Mouse (Mus musculus) lung, adult 2 months (tissue): ENCODE data around the gene 4931414P19Rik. TPM values are rescaled to one million over a fixed set of nuclear protein-coding genes. Genes with fewer than 3 reads are reported as not detected.

Source experiments
- DNase-seq: peaks from one replicate; pipeline ENCODE4 v3.0.0; 2022
- H3K4me1 ChIP-seq: fragments of 200-500 bp; 2 replicates; pipeline ENCODE4 v1.6.1; 2011; ENCODE audit warnings: low read length; ENCODE audit not compliant: control insufficient read depth, insufficient read depth
- H3K4me3 ChIP-seq: fragments of 200-500 bp; replicated peaks from 2 replicates; pipeline ENCODE3; 2011; ENCODE audit warnings: low read depth, mild to moderate bottlenecking, control low read depth, low read length; ENCODE audit errors: extremely low read depth
- CTCF ChIP-seq: fragments of 200-500 bp; IDR thresholded peaks from 2 replicates; pipeline ENCODE4 v1.5.1; 2011; ENCODE audit warnings: mild to moderate bottlenecking, low read length, control low read depth; ENCODE audit not compliant: insufficient read depth
- POLR2A ChIP-seq: fragments of 200-500 bp; IDR thresholded peaks from 2 replicates; pipeline ENCODE4 v1.6.1; 2011; ENCODE audit warnings: low read depth, mild to moderate bottlenecking, control low read depth, low read length, borderline replicate concordance; ENCODE audit errors: extremely low read depth
- WGBS: fragments of 180-500 bp; shearing (Covaris S2); methylation state at CpG from one replicate; pipeline ENCODE4 v1.1.7; 2018; 5-methylcytosine and 5-hydroxymethylcytosine counted together
- polyA plus RNA-seq: library from polyadenylated mRNA; depleted of rRNA; stranded (reverse); fragments of >200 nt; gene quantifications from 2 replicates; pipeline ENCODE4 v1.2.3, GENCODE M21; 2012; rRNA removed

The 4931414P19Rik gene
- polyA plus RNA-seq, 1 experiment, result 7.3 TPM

DNA sequence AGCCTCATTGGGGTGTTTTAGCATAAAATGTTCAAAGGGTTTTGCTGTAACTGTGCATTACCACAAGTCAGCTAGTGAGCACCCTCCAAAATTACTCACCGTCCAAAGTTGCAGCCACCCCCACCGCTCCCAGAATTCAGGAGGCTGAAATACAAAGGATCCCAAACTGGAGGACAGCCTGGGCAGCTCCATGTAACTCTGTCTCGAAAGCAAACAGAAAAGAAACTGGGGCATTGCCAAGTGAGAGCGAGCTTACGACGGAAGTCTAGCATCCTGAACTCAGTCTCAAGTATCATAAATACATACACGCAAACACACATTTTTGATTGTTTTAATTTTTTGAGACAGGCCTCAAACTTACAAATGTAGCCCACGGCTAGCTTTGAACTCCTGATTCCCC is 48.5 kb downstream of the 4931414P19Rik start:
- no peak overlapping the region for H3K4me3 ChIP-seq
- TF ChIP-seq POLR2A (no peak), CTCF (no peak)
- no peak for DNase-seq
- 58% methylated on average over 8 of the region's 8 CpGs for WGBS
- no peaks in the 10 kb centered on the region; the same call in 1 of the 2 replicates for H3K4me1 ChIP-seq

DNA sequence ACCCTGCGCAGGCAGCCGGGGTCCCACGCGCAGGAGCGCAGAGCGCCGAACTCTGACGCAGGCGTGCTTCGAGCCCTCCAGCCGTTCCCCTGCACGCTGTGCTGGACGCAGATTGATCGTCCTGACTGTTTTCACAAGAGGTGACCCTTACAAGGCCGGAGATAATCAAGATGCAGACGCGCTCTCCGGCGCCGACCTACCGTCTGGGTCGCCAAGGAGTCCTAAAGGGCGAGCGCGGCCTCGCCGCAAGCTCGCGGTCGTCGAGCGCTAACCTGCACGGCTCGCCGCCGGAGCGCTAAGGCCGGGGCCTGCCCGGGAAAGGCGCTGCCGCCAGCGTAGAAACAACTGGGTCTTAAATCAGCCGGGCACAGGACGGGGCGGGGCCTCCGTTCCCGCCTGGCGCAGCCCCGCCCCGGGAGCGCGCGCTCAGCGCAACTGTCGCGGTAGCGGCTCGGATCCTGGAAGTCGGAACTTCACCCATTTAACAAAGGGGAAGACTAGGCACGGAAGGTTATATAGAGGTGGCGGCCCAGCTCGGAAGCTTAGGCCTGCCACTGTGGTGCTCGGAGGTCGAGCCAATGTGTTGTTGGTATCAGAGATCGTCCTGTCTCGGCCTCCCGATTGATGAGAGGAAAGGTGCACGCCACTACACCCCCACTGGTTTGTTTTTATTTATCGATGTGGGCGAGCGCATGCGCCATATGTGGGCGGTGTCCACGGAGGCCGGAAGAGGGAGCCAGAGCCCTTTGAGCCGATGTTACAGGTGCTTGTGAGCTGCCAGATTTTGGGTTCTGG is 51.6 kb downstream of the 4931414P19Rik start, which contains the start of gene Haus4:
Gene Haus4 (minus strand): TSS at position 642 of the 795 bp plus-strand sequence.
- DNase-seq, result peak; percentile 83
- Histone ChIP-seq H3K4me3 (peak within 1 kb of the TSS; percentile 94), H3K4me1 (no peaks in the 10 kb centered on the region; the same call in 1 of the 2 replicates)
- TF ChIP-seq CTCF (peak; percentile 55), POLR2A (peak; percentile 60; the same call in 1 of the 2 replicates)
- under 1% methylated on average over 76 of the region's 76 CpGs for WGBS

DNA sequence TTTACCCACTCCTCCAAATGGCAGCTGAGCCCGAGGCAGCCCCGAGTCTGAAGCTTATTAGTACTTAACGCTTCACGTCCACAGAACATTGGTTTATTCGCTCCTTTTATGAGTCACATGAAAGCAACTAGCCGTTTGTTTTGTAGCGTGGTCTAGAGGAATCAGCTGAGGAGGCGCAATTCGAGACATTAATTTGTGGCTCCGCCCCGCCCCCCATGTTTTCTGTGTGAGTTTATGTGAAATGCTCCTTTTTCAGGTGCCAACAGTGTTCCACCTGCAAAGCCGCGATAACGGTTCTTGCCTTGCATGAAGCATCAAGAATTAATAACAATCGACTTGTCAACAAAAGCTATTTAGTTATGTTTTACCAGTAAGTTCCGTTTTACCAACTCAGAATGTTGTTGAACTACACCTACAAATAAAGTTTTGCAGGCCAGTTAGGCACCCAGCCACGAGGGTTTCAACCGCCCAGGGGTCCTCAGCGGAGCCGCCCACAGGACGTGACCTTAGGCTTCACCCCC is 52.3 kb downstream of the 4931414P19Rik start:
- peak overlapping the region; percentile 94 for H3K4me3 ChIP-seq
- TF ChIP-seq CTCF, result no peak
- no peak for TF ChIP-seq POLR2A
- 3% methylated on average over 21 of the region's 21 CpGs for WGBS
- DNase-seq, result no peak
- H3K4me1 ChIP-seq, result no peaks in the 10 kb centered on the region; the same call in 1 of the 2 replicates

GRCm38 (mm10) chr14:54544703-54545102 is 61.1 kb downstream of the 4931414P19Rik start:
- no peak for DNase-seq
- WGBS, result 79% methylated on average over 5 of the region's 5 CpGs
- TF ChIP-seq CTCF, result no peak
- no peak for TF ChIP-seq POLR2A
- no peaks in the 10 kb centered on the region for H3K4me1 ChIP-seq
- no peak overlapping the region for H3K4me3 ChIP-seq

DNA sequence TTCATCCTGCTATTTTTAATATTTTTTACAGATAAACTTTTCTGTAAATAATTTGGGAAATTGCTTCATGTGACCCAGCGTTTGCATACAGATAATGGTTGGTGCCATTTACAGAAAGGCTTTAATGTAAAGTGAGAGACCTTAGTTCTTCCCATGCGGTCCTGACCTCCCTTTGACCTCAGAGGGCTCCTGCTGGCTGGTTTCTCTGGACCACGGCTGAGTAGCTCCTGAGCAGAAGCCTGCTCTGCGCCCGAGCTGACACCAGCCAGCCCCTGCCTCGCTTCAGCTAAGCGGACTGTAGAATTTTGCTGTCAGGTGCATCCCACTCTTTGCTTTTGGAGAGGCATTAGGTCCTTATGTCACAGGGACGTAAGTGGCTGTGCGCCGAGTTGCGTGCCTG is 65.0 kb downstream of the 4931414P19Rik start:
- no peak for DNase-seq
- WGBS, result 77% methylated on average over 11 of the region's 11 CpGs

GRCm38 (mm10) chr14:54538580-54538979 is 67.2 kb downstream of the 4931414P19Rik start:
- WGBS, result 87% methylated on average over 2 of the region's 2 CpGs
- no peak for DNase-seq
- TF ChIP-seq CTCF (no peak), POLR2A (no peak)
- no peak overlapping the region for H3K4me3 ChIP-seq
- no peaks in the 10 kb centered on the region for H3K4me1 ChIP-seq

More for the DNA sequence above, 65.0 kb downstream of the 4931414P19Rik start:
- H3K4me1 ChIP-seq, result no peaks in the 10 kb centered on the region
- no peak for TF ChIP-seq CTCF
- no peak for TF ChIP-seq POLR2A
- H3K4me3 ChIP-seq, result no peak overlapping the region

Other genes with a start within 250 kb of the 4931414P19Rik start
- 95.3 and 98.1 TPM in 2 replicates for gene Oxa1l, start 245.2 kb downstream of the 4931414P19Rik start, polyA plus RNA-seq
- gene Slc7a7, start 188.2 kb downstream of the 4931414P19Rik start, polyA plus RNA-seq, result 23.1 and 29.2 TPM in 2 replicates
- gene Mrpl52, start 179.1 kb downstream of the 4931414P19Rik start, polyA plus RNA-seq, result 185 and 290 TPM in 2 replicates
- 119 and 130 TPM in 2 replicates for gene Mmp14, start 174.4 kb downstream of the 4931414P19Rik start, polyA plus RNA-seq
- 184 and 199 TPM in 2 replicates for gene Lrp10, start 141.9 kb downstream of the 4931414P19Rik start, polyA plus RNA-seq
- gene Rem2, start 129.9 kb downstream of the 4931414P19Rik start, polyA plus RNA-seq, result 3.0 TPM in 2 replicates
- 15.1 and 20.2 TPM in 2 replicates for gene Prmt5, start 88.5 kb downstream of the 4931414P19Rik start, polyA plus RNA-seq
- gene Haus4, start 51.4 kb downstream of the 4931414P19Rik start, polyA plus RNA-seq, result 7.4 and 7.9 TPM in 2 replicates
- gene Ajuba, start 28.4 kb downstream of the 4931414P19Rik start, polyA plus RNA-seq, result 36.4 and 49.6 TPM in 2 replicates
- gene Psmb5, start 12.0 kb upstream of the 4931414P19Rik start, polyA plus RNA-seq, result 129 and 146 TPM in 2 replicates
- gene Psmb11, start 15.4 kb upstream of the 4931414P19Rik start, polyA plus RNA-seq, result not detected in 2 replicates
- gene Gm17606, start 35.0 kb upstream of the 4931414P19Rik start, polyA plus RNA-seq, result not detected in 2 replicates
- 2.8 and 2.9 TPM in 2 replicates for gene Cdh24, start 35.4 kb upstream of the 4931414P19Rik start, polyA plus RNA-seq
- gene 1700123O20Rik, start 80.2 kb upstream of the 4931414P19Rik start, polyA plus RNA-seq, result 49.8 and 50.5 TPM in 2 replicates
- gene Acin1, start 80.9 kb upstream of the 4931414P19Rik start, polyA plus RNA-seq, result 100 and 121 TPM in 2 replicates
- 0.43 and 0.56 TPM in 2 replicates for gene Gm29776, start 92.8 kb upstream of the 4931414P19Rik start, polyA plus RNA-seq
- 0.57 and 1.1 TPM in 2 replicates for gene Cebpe, start 106.2 kb upstream of the 4931414P19Rik start, polyA plus RNA-seq
- 2.9 and 4.0 TPM in 2 replicates for gene Slc7a8, start 176.0 kb upstream of the 4931414P19Rik start, polyA plus RNA-seq
- gene Rnf212b, start 208.1 kb upstream of the 4931414P19Rik start, polyA plus RNA-seq, result not detected in 2 replicates